Mouse (Mus musculus) brain, adult 2 months (tissue): ENCODE results near the gene Rfx5.
"Not testable (repeated sequence)": the region's sequence is repeated elsewhere in the genome, so short reads cannot be mapped to it uniquely, and the experiment has no call there.

Source experiments
- DNase-seq: peaks from one replicate; pipeline ENCODE4 v3.0.0; 2011; ENCODE audit warnings: low read depth, low spot score

Rfx5 gene

DNA sequence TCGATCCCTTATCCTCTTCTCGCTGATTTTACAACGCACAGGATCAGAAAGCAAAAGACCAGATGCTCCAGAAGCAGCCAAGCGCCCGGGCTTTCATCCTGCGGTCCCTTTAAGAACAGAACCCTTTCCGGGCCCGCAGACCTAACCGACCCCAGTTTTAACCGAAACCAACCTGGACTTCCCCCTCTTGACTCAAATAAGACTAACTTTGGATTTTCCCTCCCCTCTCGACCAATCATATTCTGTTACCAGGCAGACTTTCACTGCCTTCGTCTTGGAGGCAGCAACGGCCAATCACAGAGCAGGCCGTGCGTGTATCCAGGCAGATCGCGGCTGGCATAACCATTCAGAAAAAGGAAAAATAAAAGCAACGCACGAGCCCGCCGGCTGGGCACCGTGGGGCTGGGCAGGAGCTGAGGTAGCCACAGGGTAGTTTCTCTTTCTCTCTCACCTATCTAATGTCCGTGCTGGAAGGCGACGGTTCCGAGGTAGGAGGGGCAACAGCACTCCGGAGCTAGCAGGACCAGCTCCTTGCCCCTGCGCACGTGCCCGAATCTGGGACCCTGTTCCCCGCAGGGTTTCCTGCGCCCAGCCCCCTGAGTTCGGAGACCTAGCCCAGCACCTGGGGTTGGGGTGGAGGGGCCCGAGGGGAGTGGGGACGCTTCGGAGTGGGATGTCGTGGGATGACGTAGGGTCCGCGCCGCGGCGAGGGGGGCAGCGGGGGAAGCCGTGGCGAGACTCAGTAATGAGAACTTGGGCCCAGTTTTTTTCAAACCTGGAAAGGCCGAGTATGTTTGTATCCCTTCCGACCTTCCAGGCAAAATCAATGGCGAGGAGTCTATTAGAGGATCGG lies at the start of gene Rfx5:
Gene Rfx5, plus strand, starts transcription at position 312 of the 853 bp plus-strand sequence.
- DNase-seq, result peak; percentile 99

DNA sequence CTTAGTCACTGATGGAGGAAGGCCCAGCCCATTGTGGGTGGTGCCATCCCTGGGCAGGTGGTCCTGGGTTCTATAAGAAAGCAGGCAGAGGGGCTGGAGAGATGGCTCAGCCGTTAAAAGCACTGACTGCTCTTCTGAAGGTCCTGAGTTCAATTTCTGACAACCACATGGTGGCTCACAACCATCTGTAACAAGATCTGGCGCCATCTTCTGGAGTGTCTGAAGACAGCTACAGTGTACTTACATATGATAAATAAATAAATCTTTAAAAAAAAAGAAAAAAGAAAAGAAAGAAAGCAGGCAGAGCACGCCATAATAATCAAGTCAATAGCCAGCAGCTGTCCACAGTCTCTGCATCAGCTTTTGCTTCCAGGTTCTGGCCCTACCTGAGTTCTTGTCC lies 49.1 kb upstream of the Rfx5 start:
- DNase-seq, result not testable (repeated sequence)

DNA sequence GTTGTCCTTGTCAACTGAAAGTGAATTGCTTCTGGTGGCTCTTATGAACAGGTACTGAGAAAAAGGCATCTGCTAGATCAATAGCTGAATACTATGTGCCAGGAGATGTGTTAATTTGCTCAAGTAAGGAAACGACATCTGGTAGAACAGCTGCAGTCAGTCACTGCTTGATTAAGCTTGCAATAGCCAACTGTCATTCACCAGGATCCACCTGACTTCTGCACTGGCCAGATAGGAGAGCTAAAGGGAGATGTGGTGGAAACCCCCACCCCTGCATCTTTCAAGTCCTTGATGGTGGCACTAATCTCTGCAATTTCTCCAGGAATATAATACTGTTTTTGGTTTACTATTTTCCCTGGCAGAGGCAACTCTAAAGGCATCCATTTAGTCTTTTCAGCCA lies 47.4 kb upstream of the Rfx5 start:
- no peak for DNase-seq

DNA sequence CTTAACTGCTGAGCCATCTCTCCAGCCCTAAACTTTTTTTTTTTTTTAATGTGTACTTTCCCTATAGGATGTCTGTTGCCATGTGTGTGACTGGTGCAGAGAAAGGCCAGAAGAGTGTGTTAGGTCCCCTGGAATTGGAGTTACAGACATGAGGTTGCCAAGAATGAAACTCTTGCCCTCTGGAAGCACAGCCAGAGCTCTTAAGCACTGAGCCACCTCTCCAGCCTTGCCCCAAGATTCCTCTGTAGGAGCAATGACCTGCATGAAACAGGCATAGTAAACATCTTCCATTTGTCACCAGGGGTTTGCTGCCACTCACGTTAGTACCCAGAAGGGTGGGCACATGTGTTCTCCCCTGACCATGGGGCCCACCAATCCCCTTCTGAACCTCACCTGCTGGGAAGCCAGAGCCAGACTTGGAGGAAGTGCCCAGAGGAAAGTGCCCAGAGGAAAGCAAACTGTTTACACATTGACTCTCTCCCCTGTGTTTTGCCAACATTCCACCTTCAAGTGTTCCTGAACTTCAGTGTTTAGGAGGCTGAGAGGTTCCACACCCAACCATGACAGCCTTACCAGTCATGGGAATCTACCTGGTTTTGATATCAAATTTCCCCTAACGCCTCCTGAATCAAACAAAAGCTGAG lies 42.7 kb upstream of the Rfx5 start:
- no peak for DNase-seq

DNA sequence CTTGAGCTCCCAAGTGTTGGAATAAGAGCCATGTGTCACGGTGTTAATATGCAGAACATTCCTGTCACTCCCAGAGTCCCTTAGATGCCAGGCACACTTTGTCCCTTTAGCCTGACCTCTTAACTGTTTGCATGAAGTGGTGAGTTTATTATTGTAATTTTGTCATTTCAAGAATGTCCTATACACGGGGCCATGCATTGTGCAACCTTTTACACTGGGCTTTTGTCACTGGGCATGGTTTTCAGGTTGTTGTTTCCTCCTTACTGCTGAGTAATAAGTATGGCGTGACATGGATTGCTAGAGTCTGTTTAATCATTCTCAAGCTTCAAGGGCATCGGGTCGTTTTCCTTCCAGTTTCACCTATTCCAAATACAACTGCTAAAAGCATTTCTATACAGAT lies 40.1 kb upstream of the Rfx5 start:
- no peak for DNase-seq

DNA sequence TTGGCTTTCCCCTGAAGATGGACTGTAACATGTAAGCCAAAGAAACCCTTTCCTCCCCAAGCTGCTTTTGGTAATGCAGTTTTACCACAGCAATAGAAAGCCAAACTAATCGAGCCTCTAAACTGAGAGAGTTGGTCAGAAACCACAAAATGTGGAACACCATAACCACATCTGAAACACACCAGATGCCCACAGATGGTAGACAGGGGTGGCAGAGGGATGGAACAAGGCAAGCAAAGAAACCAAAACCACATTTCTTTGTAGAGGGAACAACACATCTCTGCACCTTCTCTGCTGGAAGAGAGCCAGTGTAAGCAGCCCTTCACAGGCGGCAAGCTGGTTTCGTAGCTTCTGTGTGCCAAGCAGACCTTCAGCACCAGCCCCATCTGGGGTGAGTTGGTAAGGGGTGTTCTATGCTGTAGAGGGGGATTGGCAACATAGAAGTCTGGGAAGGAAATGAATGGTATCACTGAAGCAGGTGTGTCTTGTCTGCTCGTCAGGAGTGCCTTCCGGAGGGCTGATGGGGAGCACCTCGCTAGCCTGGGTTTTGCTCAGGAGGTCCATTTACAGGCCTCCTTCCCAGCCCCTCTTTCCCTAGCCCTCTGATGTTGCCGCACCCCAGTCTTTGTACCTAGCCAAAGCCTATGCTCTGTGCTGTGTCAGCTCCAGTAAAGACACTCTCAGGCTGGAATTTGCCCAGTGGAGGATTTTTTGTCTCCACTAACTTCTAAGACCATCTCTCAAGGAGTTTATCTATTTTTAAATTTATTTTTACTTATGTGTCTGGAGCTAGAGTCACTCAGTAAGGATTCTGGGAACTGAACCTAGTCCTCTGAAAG lies 37.8 kb upstream of the Rfx5 start:
- DNase-seq, result peak; percentile 16

DNA sequence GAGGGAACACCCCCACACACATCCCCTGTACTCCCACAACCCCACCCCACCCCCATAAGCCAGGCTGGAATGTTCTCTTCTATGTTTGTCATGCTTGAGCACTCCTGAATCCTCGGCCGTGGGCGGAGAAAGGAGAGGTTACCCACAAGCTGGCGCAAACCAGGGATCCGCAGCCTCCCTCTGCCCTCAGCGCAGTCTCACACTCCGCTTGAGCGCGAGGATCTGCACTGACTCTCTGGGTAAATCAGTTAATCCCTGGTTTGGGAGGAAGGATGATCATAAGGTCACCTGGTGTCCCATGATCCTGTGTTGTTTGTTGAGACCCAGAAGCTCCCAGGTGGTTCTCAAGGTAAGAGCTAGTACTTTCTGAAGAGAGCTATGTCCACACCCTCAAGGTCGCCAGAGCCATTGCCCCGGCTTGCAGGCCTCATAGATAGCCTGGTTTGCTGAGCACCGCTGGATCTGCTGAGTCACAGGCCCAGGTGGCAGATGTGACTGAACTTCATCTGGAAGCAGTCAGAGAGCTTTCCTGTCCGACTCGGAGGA lies 36.0 kb upstream of the Rfx5 start:
- DNase-seq, result peak; percentile 61

DNA sequence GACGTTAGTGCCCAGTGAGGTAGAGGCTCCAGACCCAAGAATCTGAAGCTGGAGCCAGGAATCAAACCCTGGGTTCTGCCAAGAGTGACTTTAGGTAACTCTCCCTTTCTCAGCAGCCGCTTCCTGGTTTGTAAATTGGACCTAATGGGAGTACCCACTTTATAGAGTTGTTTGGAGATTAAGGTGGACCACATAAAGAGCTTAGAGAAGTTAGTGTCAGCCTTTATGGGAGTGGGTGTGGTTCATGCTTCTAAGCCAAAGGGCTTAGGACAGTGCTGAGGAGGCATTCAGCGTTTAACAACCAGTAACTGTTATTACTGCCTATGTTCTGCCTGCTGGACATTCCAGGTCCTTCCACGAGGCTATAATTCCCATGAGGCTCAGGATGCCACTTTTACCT lies 35.0 kb upstream of the Rfx5 start:
- DNase-seq, result no peak

DNA sequence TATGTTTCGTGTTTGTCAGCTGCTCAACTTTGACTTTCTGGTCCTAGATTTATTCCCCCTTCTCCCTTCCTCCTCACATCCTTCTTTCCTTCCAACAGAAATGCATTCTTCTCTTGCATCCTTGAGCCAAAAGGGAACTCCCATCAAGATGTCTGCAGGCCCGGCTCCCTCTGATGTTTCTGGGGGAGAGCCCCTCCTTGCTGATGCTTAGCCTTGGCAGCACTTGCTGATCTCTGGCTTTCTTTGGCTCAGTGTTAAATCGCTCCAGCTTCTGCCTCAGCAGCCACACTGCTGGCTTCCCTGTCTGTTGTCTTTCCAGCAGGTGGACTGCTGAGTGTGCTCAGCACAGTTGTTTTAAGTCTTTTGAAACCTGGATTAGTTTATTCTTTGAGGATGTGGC lies 32.8 kb upstream of the Rfx5 start:
- peak; percentile 10 for DNase-seq

DNA sequence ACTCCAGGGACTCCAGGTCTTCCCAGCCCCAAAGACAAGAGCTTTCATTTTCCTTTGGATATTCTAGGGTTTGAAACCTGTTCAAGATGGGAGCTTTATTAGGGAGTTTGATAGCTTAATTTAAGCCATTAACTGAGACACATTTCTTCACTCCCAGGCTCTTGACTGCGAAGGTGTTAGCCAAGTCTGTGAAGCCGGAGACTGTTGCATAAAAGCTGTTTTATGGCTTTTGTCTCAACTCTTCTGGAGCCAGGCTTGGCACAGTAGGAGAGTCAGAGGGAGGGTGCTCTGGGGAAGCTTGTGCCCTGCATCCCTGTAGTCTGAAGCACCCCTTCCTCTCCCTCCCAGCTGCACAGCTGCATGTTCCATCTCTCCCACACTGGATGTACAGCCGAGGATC lies 31.5 kb upstream of the Rfx5 start:
- DNase-seq, result peak; percentile 48

DNA sequence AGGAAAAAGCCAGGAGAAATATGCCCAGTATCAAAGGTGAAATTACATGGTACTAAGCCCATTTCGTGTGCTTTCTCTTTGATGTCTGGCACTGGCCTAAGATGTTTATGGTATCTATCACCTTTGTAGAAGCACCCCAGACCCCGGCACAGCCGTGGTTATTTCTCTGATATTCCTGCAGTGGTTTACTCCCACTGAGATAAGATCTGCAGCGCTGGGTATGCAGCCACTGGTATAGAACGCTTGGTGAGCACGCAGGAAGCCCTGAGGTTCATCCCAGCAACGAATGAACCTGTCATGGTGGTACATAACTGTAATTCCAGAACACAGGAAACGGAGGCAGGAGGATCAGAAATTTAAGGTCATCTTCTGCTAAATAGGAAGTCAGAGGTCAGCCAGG lies 29.2 kb upstream of the Rfx5 start:
- no peak for DNase-seq

DNA sequence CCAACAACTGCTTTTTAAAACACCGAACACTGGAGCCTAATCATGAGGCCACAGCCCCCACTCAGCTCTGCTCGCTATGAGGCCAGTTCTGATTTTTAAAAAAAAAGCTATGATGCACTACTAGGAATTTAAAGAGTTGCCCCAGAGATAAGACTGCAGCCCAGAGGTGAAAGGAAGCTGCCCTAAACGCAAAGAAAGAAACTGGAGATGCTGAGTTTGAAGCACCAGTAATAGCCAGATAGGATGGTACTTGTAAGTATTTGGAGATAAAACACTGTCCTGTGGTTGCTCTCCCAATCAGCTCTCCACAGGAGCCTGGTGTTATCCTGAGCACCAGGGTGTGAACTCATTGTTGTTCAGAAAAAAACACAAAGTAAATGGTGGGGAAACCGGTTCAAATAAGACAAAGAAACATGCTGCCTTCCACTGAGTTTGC lies 27.6 kb upstream of the Rfx5 start:
- not testable (repeated sequence) for DNase-seq

DNA sequence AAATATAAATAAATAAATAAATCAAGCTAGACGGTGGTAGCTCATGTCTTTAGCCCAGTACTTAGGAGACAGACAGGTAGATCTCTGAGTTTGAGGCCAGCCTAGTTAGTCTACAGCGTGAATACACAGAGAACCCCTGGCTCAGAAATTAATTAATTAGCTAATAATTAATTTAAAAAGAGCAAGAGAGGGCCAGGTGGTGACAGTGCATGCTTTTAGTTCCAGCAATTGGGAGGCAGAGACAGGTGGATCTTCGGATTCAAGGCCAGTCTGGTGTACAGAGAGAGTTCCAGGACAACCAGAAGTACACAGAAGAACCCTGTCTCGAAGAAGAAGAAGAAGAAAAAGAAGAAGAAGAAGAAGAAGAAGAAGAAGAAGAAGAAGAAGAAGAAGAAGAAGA lies 24.9 kb upstream of the Rfx5 start:
- not testable (repeated sequence) for DNase-seq

DNA sequence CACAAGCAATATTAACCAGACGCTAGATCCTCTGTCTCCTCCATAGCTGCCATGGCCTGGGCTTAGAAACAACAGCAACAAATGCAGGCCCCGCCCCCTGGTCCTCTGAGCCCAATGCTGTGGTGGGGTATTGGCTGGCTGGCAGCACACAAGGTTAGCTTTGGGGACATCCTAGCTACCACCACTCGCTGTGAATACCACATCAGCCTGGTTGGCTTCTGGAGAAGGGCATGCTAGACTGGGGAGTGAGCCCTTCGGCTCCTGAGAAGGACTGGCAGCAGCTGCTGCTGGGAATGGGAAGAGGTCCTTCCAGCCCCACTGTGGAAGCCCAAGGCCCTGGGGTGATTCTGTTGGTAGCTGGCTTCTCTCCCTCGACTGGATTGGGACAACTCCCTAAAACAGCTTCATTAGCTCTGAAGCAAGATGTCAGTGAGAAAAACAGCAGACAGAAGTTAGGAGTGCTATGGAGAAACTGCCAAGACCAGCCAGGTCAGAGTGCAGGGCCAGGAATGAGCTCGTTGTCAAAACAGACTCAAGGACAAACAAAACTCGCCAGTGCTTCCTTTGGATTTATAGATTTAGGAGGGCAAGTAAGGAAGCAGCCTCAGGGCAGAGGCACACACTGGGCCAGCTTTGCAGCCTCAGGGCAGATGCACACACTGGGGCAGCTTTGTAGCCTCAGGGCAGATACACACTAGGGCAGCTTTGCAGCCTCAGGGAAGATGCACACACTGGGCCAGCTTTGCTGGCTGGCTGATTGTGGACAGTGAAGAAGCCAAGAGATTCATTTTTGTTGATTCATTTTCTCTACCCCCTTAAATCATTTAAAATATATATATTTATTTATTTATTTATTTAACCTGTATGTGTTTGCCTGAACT lies 23.2 kb upstream of the Rfx5 start:
- not testable (repeated sequence) for DNase-seq

DNA sequence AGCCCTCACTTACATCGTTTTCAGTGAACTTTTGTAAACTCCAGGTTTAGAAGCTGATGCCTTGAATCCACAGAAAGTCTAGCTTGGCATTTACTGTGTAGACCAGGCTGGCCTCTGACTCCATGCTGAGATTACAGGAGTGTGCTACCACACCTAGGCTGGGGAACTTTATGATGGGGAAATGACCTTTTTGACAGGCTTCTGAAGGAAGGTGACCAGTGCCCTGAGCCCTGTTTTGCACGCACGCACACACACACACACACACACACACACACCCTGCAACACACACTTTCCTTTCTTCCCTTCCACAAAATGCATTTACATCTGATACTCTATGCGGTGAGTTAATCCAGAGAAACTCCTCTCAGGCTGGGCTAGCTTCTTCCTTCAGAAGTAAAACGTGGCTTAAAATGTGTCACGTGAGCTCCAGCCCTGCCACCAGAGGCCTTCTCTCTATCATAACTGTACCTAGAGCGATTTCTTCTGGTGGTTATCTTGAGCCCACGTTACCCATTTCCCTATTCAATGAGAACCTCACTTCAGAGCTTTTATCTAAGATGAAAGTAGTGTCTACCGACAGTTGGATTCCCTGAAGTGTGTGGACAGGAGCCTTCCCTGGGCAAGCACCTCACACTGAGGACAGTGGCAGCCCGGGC lies 22.3 kb upstream of the Rfx5 start:
- not testable (repeated sequence) for DNase-seq

DNA sequence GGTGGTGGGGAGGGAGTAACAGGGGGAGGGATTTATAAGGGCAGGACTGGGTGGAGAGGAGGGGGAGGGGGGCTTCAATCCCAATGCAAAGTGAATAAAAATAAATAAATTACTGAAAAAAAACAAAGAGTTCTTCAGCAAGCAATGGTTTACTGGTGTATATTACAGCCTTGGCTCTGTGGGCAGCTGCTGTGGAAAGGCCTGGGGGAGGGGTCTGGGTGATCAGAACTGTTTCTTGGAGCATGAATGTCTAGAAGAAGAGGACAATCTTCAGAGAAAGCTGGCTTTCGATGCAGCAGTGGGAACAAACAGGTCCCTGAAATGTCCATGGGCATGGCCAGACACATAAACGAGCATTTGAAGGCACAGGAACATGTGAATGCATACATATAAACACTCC lies 21.6 kb upstream of the Rfx5 start:
- DNase-seq, result not testable (repeated sequence)

DNA sequence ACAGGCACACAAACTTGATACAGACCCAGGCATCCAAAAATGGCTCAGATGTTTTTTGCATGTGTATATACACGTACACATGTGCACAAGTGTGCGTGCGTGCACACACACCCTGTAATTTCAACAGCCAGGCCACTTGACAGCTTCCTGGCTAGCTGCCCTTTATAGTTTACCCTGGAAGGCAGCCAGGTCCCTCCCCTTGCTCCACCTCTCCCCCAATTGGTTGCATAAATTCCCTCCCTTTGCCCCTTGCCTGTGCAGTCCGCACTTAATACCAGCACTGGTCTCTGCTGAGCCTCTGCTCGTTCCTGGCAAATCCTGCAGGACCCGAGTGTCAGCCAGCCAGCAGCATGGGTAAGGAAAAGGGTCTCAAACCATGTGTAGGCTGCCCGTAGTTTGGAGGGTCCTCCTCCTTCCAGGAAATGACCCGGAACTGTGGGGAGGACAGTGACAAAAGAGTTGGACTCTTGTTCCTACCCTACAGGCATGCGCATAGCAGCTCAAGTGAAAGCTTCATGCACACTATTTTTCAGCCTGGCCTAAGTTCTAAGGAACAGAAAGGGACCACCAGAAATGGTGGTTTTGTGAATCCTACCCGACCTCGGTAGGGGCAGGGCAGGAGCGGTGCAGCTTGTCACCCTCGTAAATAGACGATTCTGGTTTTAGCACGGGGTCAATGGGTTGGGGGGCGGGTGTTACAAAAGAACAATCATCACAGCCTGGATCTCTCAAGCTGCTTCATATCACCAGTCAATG lies 20.9 kb upstream of the Rfx5 start, which contains the start of gene Selenbp1:
Gene Selenbp1, plus strand, starts transcription at position 248 of the 756 bp plus-strand sequence.
- DNase-seq, result peak; percentile 62

DNA sequence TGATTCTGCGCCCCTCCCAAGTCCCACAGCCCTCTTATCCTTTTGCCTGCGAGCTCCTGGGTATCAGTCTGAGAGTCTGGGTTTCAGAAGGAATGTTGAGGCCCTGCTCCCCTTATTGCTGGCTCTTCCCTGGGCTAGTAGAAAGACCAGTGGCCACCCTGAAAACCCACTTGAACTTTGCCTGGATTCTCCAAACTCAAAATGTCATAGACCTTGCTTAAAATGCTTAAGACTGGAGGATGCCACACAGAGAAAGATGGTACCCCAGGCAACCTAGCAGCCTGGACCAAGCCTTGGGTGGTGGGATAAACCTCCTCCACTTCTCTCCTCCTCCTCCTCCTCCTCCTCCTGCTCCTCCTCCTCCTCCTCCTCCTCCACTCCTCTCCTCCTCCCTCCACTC lies 20.3 kb upstream of the Rfx5 start:
- not testable (repeated sequence) for DNase-seq

DNA sequence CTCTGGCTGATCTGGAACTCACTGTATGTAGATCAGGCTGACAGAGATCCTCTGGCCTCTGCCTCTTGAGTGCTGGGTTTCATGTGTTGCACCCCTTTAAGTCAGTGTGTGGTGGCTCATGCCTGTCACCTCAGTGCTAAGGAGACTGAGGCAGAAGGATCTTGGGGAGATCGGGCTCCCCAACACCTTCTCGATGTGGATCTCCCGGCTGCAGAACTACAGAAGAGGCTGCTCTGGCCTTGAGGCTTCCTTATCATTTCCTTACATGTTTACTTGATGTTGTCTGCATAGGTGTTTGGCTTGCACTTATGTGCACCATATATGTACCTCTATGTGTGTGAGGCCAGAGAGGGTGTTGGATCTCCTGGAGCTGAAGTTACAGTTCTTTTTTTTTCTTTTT lies 19.3 kb upstream of the Rfx5 start:
- not testable (repeated sequence) for DNase-seq
